Mouse (Mus musculus): ENCODE data around the gene Ipo11. TPM values are rescaled to one million over a fixed set of nuclear protein-coding genes. Genes with fewer than 3 reads are reported as not detected.

The Ipo11 gene
- total and polyA plus RNA-seq, 3 experiments = 37.2 to 40.2 TPM; not detected in 1

GRCm38 (mm10) chr13:106788817-106789216 is 147.9 kb downstream of the Ipo11 start:
- no peak for TF ChIP-seq ZC3H11A (IDR thresholded peaks at IDR 0.05; ENCODE audit: low read depth, low read length)
- no peak for TF ChIP-seq MAX (IDR thresholded peaks at IDR 0.05; ENCODE audit: low read length)
- TF ChIP-seq MAZ (IDR thresholded peaks at IDR 0.05; ENCODE audit: low read depth, low read length) = no peak
- TF ChIP-seq CTCF (IDR thresholded peaks at IDR 0.05 in 2 of 3, conservative IDR thresholded peaks at IDR 0.05 in 1 of 3; ENCODE audit: control insufficient read depth in 1 of 3, insufficient read depth in 1 of 3, low read depth in 2 of 3, low read length in 3 of 3, poor library complexity in 1 of 3, severe bottlenecking in 1 of 3) = no peak
- TF ChIP-seq USF2 (IDR thresholded peaks at IDR 0.05; ENCODE audit: borderline replicate concordance in 1 of 2, insufficient read depth in 1 of 2, low read depth in 1 of 2, low read length in 2 of 2) = no peak
- no peak for TF ChIP-seq EP300 (IDR thresholded peaks at IDR 0.05; ENCODE audit: low read depth in 1 of 2, low read length in 2 of 2)
- TF ChIP-seq ZMIZ1 (IDR thresholded peaks at IDR 0.05; ENCODE audit: low read depth, low read length) = no peak
- no peak for TF ChIP-seq POLR2AphosphoS5 (IDR thresholded peaks at IDR 0.05; ENCODE audit: borderline replicate concordance, low read depth, low read length)
- TF ChIP-seq USF1 (IDR thresholded peaks at IDR 0.05; ENCODE audit: low read depth, low read length) = no peak
- no peak for TF ChIP-seq TCF12 (IDR thresholded peaks at IDR 0.05; ENCODE audit: low read depth, low read length)
- TF ChIP-seq POLR2AphosphoS2 (IDR thresholded peaks at IDR 0.05; ENCODE audit: low read length) = no peak
- no peak for TF ChIP-seq HCFC1 (IDR thresholded peaks at IDR 0.05; ENCODE audit: low read depth, low read length)
- TF ChIP-seq GATA1 (IDR thresholded peaks at IDR 0.05; ENCODE audit: low read depth, low read length) = no peak
- Histone ChIP-seq H3K4me3 (ENCODE audit: control insufficient read depth in 1 of 2, insufficient read depth in 1 of 2, low read depth in 2 of 2, low read length in 2 of 2) (no peak overlapping the region), H3K27ac (ENCODE audit: control insufficient read depth, low read depth, low read length) (no peak overlapping the region), H3K9me3 (replicated peaks; ENCODE audit: insufficient read depth, low read length) (no peaks in the 10 kb centered on the region), H3K27me3 (ENCODE audit: control insufficient read depth in 1 of 2, insufficient read depth in 2 of 2, low read length in 2 of 2) (no peaks in the 10 kb centered on the region), H3K9ac (ENCODE audit: control insufficient read depth, low read depth, low read length, poor library complexity, severe bottlenecking) (no peak overlapping the region), H3K4me1 (ENCODE audit: control insufficient read depth in 1 of 2, insufficient read depth in 2 of 2, low read length in 2 of 2) (no peaks in the 10 kb centered on the region), H3K79me2 (ENCODE audit: control insufficient read depth, insufficient read depth, low read length, poor library complexity) (no peaks in the 10 kb centered on the region), H3K36me3 (ENCODE audit: control insufficient read depth in 1 of 2, insufficient read depth in 2 of 2, low read length in 2 of 2) (no peaks in the 10 kb centered on the region)
- DNase-seq (ENCODE audit: low read depth, low spot score) = no peak

- Histone ChIP-seq H3K27ac (ENCODE audit: control insufficient read depth, low read depth, low read length) (no peak overlapping the region), H3K36me3 (ENCODE audit: control insufficient read depth in 1 of 2, insufficient read depth in 2 of 2, low read length in 2 of 2) (no peaks in the 10 kb centered on the region), H3K9me3 (replicated peaks; ENCODE audit: insufficient read depth, low read length) (no peaks in the 10 kb centered on the region), H3K79me2 (ENCODE audit: control insufficient read depth, insufficient read depth, low read length, poor library complexity) (no peaks in the 10 kb centered on the region), H3K27me3 (ENCODE audit: control insufficient read depth in 1 of 2, insufficient read depth in 2 of 2, low read length in 2 of 2) (no peaks in the 10 kb centered on the region; a peak in 1 of 4 replicates), H3K4me1 (ENCODE audit: control insufficient read depth in 1 of 2, insufficient read depth in 2 of 2, low read length in 2 of 2) (no peaks in the 10 kb centered on the region), H3K9ac (ENCODE audit: control insufficient read depth, low read depth, low read length, poor library complexity, severe bottlenecking) (no peak overlapping the region), H3K4me3 (ENCODE audit: control insufficient read depth in 1 of 2, insufficient read depth in 1 of 2, low read depth in 2 of 2, low read length in 2 of 2) (no peak overlapping the region)
- no peak for DNase-seq (ENCODE audit: low read depth, low spot score)
- TF ChIP-seq POLR2AphosphoS5 (IDR thresholded peaks at IDR 0.05; ENCODE audit: borderline replicate concordance, low read depth, low read length) (no peak), MYC (IDR thresholded peaks at IDR 0.05; ENCODE audit: low read depth, low read length) (no peak), MEF2A (IDR thresholded peaks at IDR 0.05; ENCODE audit: extremely low read depth, insufficient replicate concordance, low read depth, low read length, poor library complexity, severe bottlenecking) (no peak), USF1 (IDR thresholded peaks at IDR 0.05; ENCODE audit: low read depth, low read length) (no peak), TCF12 (IDR thresholded peaks at IDR 0.05; ENCODE audit: low read depth, low read length) (no peak), MAZ (IDR thresholded peaks at IDR 0.05; ENCODE audit: low read depth, low read length) (no peak), RCOR1 (IDR thresholded peaks at IDR 0.05; ENCODE audit: low read depth, low read length) (no peak), NELFE (IDR thresholded peaks at IDR 0.05; ENCODE audit: low read depth, low read length) (no peak), ETS1 (IDR thresholded peaks at IDR 0.05; ENCODE audit: low read depth, low read length) (no peak), ELF1 (IDR thresholded peaks at IDR 0.05; ENCODE audit: low read depth, low read length) (no peak)
Measured at GRCm38 (mm10) chr13:106768807-106769206, 168.0 kb downstream of the Ipo11 start.

All from MEL (cell line).